Mouse (Mus musculus) B cell, adult 67 days (primary cell): ENCODE data around the gene Tubal3. TPM values are rescaled to one million over a fixed set of nuclear protein-coding genes. Genes with fewer than 3 reads are reported as not detected.

ENCODE experiments used
- total RNA-seq, 2 experiments: library from RNA; stranded (reverse); gene quantifications; 4 replicates each; pipeline ENCODE4 v1.2.4; 2023

The Tubal3 gene
- total RNA-seq: not detected

GRCm38 (mm10) chr13:3917571-3918311 is at the start of gene Tubal3, which contains the start of gene Net1:
TSS of gene Tubal3 (plus strand) at chr13:3918274.
TSS of gene Net1 (minus strand) at chr13:3918220.

GRCm38 (mm10) chr13:3945249-3945648 is 27.2 kb downstream of the Tubal3 start, which contains the start of gene Ucn3:
TSS of gene Ucn3 (minus strand) at chr13:3945349.

Other genes starting within 250 kb of the Tubal3 start
- gene Calml3, start 114.0 kb upstream of the Tubal3 start, total RNA-seq: not detected
- gene Calm4, start 80.5 kb upstream of the Tubal3 start, total RNA-seq: not detected
- gene Calm5, start 64.1 kb upstream of the Tubal3 start, total RNA-seq: not detected
- gene Net1, start 54 bp upstream of the Tubal3 start, total RNA-seq: 10 to 100 TPM; 19.8 to 33.1 TPM
- gene Ucn3, start 27.1 kb downstream of the Tubal3 start, total RNA-seq: not detected
- not detected for gene Akr1c14, start 130.7 kb downstream of the Tubal3 start, total RNA-seq
- gene Akr1c18, start 232.4 kb downstream of the Tubal3 start, total RNA-seq: not detected